Mouse (Mus musculus): ENCODE results near the gene Hnrnpd. TPM values are rescaled to one million over a fixed set of nuclear protein-coding genes. Genes with fewer than 3 reads are reported as not detected.

The Hnrnpd gene
- polyA plus RNA-seq, 1 experiment from 2014 or later = 164 TPM

- H3K36me3 ChIP-seq (ENCODE audit: control insufficient read depth, insufficient read depth) = no peaks in the 10 kb centered on the region
- H3K9ac ChIP-seq (replicated peaks; ENCODE audit: low read depth, low read length) = no peak overlapping the region
- H3K27ac ChIP-seq (ENCODE audit: low read length) = no peak overlapping the region
- no peaks in the 10 kb centered on the region for H3K4me1 ChIP-seq (replicated peaks; ENCODE audit: control insufficient read depth, insufficient read depth, low read length)
- H3K4me3 ChIP-seq (replicated peaks; ENCODE audit: low read length) = no peak overlapping the region
- no peak for ATAC-seq
- 72% methylated on average over 3 of the region's 3 CpGs for WGBS
- H3K27me3 ChIP-seq (replicated peaks; ENCODE audit: control insufficient read depth, insufficient read depth, low read length) = no peaks in the 10 kb centered on the region
- no peak overlapping the region for H3K4me2 ChIP-seq (ENCODE audit: low read length)
- H3K9me3 ChIP-seq (ENCODE audit: control insufficient read depth, low read length) = no peaks in the 10 kb centered on the region
Observed at GRCm38 (mm10) chr5:100005431-100005830, 26.7 kb upstream of the Hnrnpd start.

GRCm38 (mm10) chr5:100003895-100004294 is 25.2 kb upstream of the Hnrnpd start:
- Histone ChIP-seq H3K36me3 (ENCODE audit: control insufficient read depth, insufficient read depth) (no peaks in the 10 kb centered on the region), H3K4me3 (replicated peaks; ENCODE audit: low read length) (no peak overlapping the region), H3K9ac (replicated peaks; ENCODE audit: low read depth, low read length) (no peak overlapping the region), H3K27me3 (replicated peaks; ENCODE audit: control insufficient read depth, insufficient read depth, low read length) (no peaks in the 10 kb centered on the region), H3K9me3 (ENCODE audit: control insufficient read depth, low read length) (no peaks in the 10 kb centered on the region), H3K4me1 (replicated peaks; ENCODE audit: control insufficient read depth, insufficient read depth, low read length) (no peaks in the 10 kb centered on the region), H3K4me2 (ENCODE audit: low read length) (no peak overlapping the region), H3K27ac (ENCODE audit: low read length) (no peak overlapping the region)
- 83% methylated on average over 4 of the region's 4 CpGs for WGBS
- ATAC-seq = no peak

GRCm38 (mm10) chr5:100000500-100000899 is 21.8 kb upstream of the Hnrnpd start:
- WGBS = 46% methylated on average over 6 of the region's 8 CpGs
- ATAC-seq = no peak
- Histone ChIP-seq H3K9me3 (ENCODE audit: control insufficient read depth, low read length) (no peaks in the 10 kb centered on the region), H3K4me3 (replicated peaks; ENCODE audit: low read length) (no peak overlapping the region), H3K27ac (ENCODE audit: low read length) (no peak overlapping the region), H3K27me3 (replicated peaks; ENCODE audit: control insufficient read depth, insufficient read depth, low read length) (no peaks in the 10 kb centered on the region), H3K36me3 (ENCODE audit: control insufficient read depth, insufficient read depth) (no peaks in the 10 kb centered on the region), H3K9ac (replicated peaks; ENCODE audit: low read depth, low read length) (no peak overlapping the region), H3K4me2 (ENCODE audit: low read length) (no peak overlapping the region), H3K4me1 (replicated peaks; ENCODE audit: control insufficient read depth, insufficient read depth, low read length) (no peaks in the 10 kb centered on the region)

GRCm38 (mm10) chr5:100000048-100000447 is 21.3 kb upstream of the Hnrnpd start:
- 78% methylated on average over 7 of the region's 7 CpGs for WGBS
- Histone ChIP-seq H3K36me3 (ENCODE audit: control insufficient read depth, insufficient read depth) (no peaks in the 10 kb centered on the region), H3K9me3 (ENCODE audit: control insufficient read depth, low read length) (no peaks in the 10 kb centered on the region), H3K27ac (ENCODE audit: low read length) (no peak overlapping the region), H3K4me3 (replicated peaks; ENCODE audit: low read length) (no peak overlapping the region), H3K27me3 (replicated peaks; ENCODE audit: control insufficient read depth, insufficient read depth, low read length) (no peaks in the 10 kb centered on the region), H3K4me1 (replicated peaks; ENCODE audit: control insufficient read depth, insufficient read depth, low read length) (no peaks in the 10 kb centered on the region), H3K4me2 (ENCODE audit: low read length) (no peak overlapping the region), H3K9ac (replicated peaks; ENCODE audit: low read depth, low read length) (no peak overlapping the region)
- ATAC-seq = no peak

GRCm38 (mm10) chr5:99994680-99995079 is 15.9 kb upstream of the Hnrnpd start:
- WGBS = 94% methylated on average over 3 of the region's 3 CpGs
- Histone ChIP-seq H3K27me3 (replicated peaks; ENCODE audit: control insufficient read depth, insufficient read depth, low read length) (no peaks in the 10 kb centered on the region), H3K4me2 (ENCODE audit: low read length) (no peak overlapping the region), H3K9me3 (ENCODE audit: control insufficient read depth, low read length) (no peaks in the 10 kb centered on the region), H3K4me1 (replicated peaks; ENCODE audit: control insufficient read depth, insufficient read depth, low read length) (no peaks in the 10 kb centered on the region), H3K36me3 (ENCODE audit: control insufficient read depth, insufficient read depth) (no peaks in the 10 kb centered on the region), H3K9ac (replicated peaks; ENCODE audit: low read depth, low read length) (no peak overlapping the region), H3K4me3 (replicated peaks; ENCODE audit: low read length) (no peak overlapping the region), H3K27ac (ENCODE audit: low read length) (no peak overlapping the region)
- no peak for ATAC-seq

- Histone ChIP-seq H3K9me3 (ENCODE audit: control insufficient read depth, low read length) (no peaks in the 10 kb centered on the region), H3K9ac (replicated peaks; ENCODE audit: low read depth, low read length) (no peak overlapping the region), H3K36me3 (ENCODE audit: control insufficient read depth, insufficient read depth) (no peaks in the 10 kb centered on the region), H3K4me3 (replicated peaks; ENCODE audit: low read length) (no peak overlapping the region), H3K27ac (ENCODE audit: low read length) (no peak overlapping the region), H3K27me3 (replicated peaks; ENCODE audit: control insufficient read depth, insufficient read depth, low read length) (no peaks in the 10 kb centered on the region), H3K4me1 (replicated peaks; ENCODE audit: control insufficient read depth, insufficient read depth, low read length) (no peaks in the 10 kb centered on the region), H3K4me2 (ENCODE audit: low read length) (no peak overlapping the region)
- no peak for ATAC-seq
- 89% methylated on average over 3 of the region's 3 CpGs for WGBS
Observed at GRCm38 (mm10) chr5:99994166-99994565, 15.4 kb upstream of the Hnrnpd start.

GRCm38 (mm10) chr5:99983452-99984061 is 4.8 kb upstream of the Hnrnpd start:
- ATAC-seq = no peak
- no peaks in the 10 kb centered on the region for H3K36me3 ChIP-seq (ENCODE audit: control insufficient read depth, insufficient read depth)
- H3K9ac ChIP-seq (replicated peaks; ENCODE audit: low read depth, low read length) = no peak overlapping the region
- no peaks in the 10 kb centered on the region for H3K9me3 ChIP-seq (ENCODE audit: control insufficient read depth, low read length)
- H3K4me3 ChIP-seq (replicated peaks; ENCODE audit: low read length) = no peak overlapping the region
- no peak overlapping the region for H3K27ac ChIP-seq (ENCODE audit: low read length)
- H3K27me3 ChIP-seq (replicated peaks; ENCODE audit: control insufficient read depth, insufficient read depth, low read length) = no peaks in the 10 kb centered on the region
- H3K4me1 ChIP-seq (replicated peaks; ENCODE audit: control insufficient read depth, insufficient read depth, low read length) = peaks cover 4% of the 10 kb centered on the region
- 93% methylated on average over 9 of the region's 9 CpGs for WGBS
- no peak overlapping the region for H3K4me2 ChIP-seq (ENCODE audit: low read length)

GRCm38 (mm10) chr5:99977516-99978301 is 1.0 kb downstream of the Hnrnpd start:
- H3K4me1 ChIP-seq (replicated peaks; ENCODE audit: control insufficient read depth, insufficient read depth, low read length) = peaks cover 30% of the 10 kb centered on the region
- WGBS = under 1% methylated on average over 43 of the region's 50 CpGs
- H3K9ac ChIP-seq (replicated peaks; ENCODE audit: low read depth, low read length) = peak overlapping the region; percentile 96
- H3K27ac ChIP-seq (ENCODE audit: low read length) = peak overlapping the region; percentile 99
- H3K9me3 ChIP-seq (ENCODE audit: control insufficient read depth, low read length) = no peaks in the 10 kb centered on the region
- H3K27me3 ChIP-seq (replicated peaks; ENCODE audit: control insufficient read depth, insufficient read depth, low read length) = no peaks in the 10 kb centered on the region
- peak; percentile 43 for ATAC-seq
- peak overlapping the region; percentile 78 for H3K4me2 ChIP-seq (ENCODE audit: low read length)
- H3K4me3 ChIP-seq (replicated peaks; ENCODE audit: low read length) = peak overlapping the region; percentile 69
- H3K36me3 ChIP-seq (ENCODE audit: control insufficient read depth, insufficient read depth) = no peaks in the 10 kb centered on the region

GRCm38 (mm10) chr5:99976334-99976955 is 2.3 kb downstream of the Hnrnpd start:
- Histone ChIP-seq H3K4me3 (replicated peaks; ENCODE audit: low read length) (peak overlapping the region; percentile 69), H3K36me3 (ENCODE audit: control insufficient read depth, insufficient read depth) (no peaks in the 10 kb centered on the region), H3K4me1 (replicated peaks; ENCODE audit: control insufficient read depth, insufficient read depth, low read length) (peaks cover 31% of the 10 kb centered on the region), H3K27me3 (replicated peaks; ENCODE audit: control insufficient read depth, insufficient read depth, low read length) (no peaks in the 10 kb centered on the region), H3K9me3 (ENCODE audit: control insufficient read depth, low read length) (no peaks in the 10 kb centered on the region), H3K9ac (replicated peaks; ENCODE audit: low read depth, low read length) (peak overlapping the region; percentile 15; the same call in 1 of the 2 replicates), H3K4me2 (ENCODE audit: low read length) (peak overlapping the region; percentile 78), H3K27ac (ENCODE audit: low read length) (no peak overlapping the region)
- ATAC-seq = no peak
- 2% methylated on average over 8 of the region's 8 CpGs for WGBS

All from forebrain, embryonic 16.5 days (tissue).